Mouse (Mus musculus) urinary bladder, postnatal 4 days (tissue): ENCODE results near the gene Wdr49.

ENCODE experiments used
- DNase-seq, 2 experiments: peaks; one replicate each; pipeline ENCODE4 v3.0.0; 2021 to 2022; ENCODE audit warnings: low spot score in 2 of 2

Gene Wdr49

DNA sequence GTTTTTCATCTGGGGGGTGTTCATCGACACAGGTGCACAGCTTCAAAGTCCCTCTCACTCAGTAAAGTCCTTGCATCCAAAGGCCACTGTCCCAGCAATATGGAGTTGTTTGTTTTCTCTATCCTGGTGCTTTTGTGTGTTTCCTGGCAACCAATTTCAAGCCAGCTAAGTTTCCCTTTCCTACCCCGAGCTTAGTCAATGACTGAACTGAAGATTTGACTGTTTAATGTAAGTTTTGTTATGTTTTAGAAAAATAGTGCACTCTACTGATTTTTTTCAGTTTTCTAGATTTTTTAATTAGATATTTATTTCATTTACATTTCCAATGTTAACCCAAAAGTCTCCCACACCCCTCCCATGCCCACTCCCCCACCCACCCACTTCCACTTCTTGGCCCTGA is at the start of gene Wdr49:
TSS of gene Wdr49 (minus strand) at position 101 of the 400 bp plus-strand sequence.
- DNase-seq = no peak

DNA sequence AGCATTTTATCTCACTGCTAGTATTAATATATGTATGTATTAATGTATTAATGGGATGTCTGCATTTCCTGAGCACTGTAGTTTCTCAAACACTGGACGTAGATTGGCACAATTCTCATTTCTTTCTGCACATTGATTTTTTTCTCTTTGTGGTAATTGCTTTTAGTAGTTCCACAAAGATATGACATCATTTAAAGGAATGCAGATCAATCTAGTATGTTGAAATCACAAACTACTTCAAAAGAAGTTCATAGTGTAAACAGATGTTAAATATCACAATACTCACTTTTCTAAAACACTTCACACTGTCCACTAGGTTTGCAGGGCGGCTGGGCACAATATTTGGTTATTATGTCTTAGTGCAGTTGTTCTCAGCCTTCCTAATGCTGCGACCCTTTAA is 49.1 kb upstream of the Wdr49 start:
- no peak for DNase-seq

DNA sequence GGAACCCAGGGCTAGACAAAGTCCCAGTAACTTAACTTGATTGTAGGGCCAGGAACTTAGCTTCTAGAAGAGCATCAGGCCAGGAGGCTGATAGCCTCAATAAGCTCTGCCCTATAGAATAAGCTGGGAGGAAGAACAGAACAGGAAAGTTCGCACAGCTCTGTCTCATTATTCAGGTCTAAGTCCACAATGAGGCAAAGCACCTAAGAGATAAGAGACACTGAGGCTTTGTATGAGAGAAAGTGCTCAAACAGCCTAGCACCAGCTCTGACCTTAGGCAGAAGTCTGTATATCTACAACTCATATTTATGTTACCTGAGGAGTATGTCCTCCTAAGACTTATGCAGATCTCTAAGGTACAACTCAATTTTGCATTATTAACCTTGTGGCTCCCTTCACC is 40.6 kb upstream of the Wdr49 start:
- DNase-seq = no peak

DNA sequence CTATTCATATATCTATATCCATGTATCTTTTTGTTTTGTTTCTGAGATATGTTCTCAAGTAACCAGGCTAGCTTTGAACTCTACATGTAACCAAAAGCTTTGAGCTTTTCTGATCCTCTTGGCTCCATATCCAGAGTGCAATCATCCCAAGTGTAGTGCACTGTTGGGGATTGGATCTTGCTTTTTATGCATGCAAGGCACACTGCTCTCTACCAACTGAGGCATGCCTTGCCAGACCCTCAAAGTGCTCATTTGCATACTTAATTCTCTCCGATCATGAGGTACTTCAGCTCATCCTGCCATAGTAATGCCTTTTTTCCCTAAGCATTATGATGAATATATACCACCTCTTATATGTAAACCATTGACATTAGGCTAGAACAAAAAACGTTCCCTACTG is 39.4 kb upstream of the Wdr49 start:
- no peak for DNase-seq

DNA sequence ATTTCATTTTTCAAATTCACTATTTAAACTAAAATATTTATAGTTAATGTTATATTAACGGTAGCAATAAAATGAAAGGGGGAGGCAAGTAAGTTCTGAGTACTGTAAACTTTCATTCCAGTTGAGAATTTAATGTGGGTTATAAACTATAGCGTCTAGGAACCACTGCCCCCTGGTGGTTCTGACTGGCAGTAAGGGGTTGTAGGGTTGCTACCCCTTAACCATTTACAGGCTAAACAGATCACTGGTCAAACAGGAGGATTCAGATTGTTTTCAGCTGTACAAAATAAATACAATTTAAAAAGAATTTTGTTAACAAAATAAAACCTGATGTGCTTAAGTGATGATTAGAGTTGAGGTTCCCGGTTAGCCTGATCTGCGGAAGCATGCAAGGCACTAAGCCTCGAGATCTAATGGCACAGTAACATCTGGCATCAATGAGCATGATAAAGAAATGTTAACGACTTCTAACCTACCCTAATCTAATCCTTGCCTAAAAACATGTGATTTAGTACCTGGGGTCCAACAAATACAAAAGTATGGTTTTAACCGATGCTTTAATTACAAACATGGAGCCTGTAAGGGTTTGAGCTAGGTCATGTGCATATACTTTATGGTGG is 35.8 kb upstream of the Wdr49 start:
- DNase-seq = peak in 1 of 2 experiments; percentile 61

DNA sequence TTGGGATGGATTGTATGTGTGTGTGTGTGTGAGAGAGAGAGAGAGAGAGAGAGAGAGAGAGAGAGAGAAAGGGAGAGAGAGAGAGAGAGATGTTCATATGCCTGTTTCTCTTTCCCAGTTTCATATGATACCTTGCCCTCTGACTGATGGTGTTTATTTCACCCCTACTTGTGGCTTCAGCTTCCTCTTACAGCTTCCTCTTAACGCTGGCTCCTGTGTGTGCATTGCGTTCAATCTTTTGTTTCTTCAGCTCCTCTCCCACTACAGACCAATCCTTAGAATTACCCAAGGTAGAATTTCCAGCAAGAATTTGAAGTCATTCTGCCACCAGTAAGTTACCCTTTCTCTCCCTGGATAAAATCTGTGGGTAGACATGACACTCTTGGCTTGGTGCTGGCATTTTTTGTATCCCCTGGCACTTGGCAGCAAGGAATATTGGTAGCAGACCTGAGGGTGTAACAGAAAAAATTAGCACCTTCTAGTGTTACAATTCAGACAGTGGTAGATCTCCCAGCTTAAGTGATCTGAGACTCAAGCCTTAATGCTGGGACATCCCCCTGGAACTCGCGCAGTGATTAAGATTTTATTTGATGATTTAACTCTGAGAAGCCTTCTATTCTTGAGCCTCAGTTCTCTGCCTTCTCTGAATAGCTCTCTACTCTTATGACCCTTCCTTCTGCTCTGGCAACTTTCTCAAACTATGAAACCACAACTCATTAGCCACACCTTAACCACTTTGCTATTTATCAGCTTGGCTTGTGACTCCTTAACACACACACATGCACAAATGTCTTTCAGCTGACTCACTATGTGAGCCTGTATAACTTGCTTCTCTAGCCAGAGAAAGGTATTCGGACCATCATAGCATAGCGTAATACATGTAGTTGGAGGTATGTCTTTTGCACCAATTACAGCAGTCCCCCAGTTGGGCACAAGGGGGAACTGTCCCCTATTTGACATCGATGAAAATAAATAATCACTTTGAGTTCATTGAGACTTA is 17.3 kb upstream of the Wdr49 start:
- DNase-seq = no peak

DNA sequence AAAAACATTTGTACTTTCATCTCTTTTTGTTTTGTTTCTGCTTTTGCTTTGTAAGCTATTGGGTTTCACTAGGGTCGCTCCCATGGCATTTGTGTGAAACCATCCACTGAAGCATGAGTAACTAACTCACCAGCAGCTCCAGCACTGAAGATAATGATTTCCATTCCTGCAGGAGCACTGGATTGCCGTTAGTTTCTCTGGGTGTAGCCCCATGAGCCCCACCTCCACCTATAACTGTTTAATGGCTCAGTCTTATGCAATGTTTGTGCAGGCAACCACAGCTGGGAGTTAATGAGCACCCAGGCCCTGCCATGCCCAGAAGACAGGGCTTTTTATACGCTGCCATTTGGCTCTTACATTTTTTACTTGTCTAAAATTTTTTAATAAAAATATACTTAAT is 11.0 kb upstream of the Wdr49 start:
- no peak for DNase-seq

DNA sequence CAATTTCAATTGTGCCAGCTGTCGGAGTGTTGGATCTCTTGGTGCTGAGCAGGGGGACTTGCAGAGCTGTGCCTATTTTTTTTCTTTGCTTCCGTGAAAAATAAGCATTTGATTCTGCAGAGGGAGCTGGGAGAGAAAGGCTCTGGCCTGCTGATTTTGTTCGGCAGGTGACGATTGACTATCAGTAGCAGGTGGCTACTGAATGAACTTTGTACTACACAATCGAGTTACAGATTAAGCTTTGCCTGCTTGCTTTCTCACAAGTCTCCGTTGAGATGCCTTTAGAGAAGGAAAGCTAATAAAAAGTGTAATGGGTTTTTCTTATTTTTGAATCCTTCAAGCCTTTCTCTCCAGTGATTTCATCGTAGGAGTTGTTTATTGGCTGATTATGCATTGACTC is 6.8 kb downstream of the Wdr49 start:
- DNase-seq = no peak

DNA sequence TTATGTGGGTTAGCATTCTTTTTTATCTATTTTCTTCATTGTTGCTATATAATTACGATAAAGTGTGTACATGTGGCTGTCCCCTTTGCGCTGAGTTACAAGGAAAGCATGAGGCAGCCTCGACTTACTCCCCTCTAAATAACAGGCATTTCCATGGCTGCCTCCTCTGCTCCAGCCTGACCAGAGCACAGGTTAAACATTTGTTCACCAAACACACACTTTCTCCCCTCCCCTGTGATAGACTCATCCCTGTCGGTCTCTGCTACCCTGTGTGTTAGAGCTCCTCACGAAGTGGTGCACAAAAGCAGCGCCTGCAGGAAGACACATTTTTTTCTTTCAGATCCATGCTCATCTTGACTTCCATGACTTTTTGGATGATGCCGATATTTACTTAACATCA is 7.3 kb downstream of the Wdr49 start:
- no peak for DNase-seq

DNA sequence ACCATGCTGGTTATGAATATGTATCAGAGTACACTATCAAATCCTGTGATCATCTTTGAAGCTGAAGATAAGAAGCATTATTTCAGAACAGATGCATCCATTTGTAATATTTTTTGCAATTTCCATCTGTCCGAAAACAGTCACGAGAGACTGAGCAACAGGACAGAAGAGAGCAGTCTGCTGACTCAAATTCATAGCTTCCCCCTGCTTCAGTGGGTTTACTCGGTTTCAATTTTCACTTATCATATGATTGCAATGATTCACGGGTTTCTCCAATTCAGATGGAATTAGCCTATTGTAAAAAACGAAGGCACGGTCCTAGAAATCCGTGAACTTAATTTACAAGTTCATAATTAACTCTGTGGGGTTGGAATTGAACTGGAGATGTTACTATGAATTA is 13.8 kb downstream of the Wdr49 start:
- DNase-seq = no peak

DNA sequence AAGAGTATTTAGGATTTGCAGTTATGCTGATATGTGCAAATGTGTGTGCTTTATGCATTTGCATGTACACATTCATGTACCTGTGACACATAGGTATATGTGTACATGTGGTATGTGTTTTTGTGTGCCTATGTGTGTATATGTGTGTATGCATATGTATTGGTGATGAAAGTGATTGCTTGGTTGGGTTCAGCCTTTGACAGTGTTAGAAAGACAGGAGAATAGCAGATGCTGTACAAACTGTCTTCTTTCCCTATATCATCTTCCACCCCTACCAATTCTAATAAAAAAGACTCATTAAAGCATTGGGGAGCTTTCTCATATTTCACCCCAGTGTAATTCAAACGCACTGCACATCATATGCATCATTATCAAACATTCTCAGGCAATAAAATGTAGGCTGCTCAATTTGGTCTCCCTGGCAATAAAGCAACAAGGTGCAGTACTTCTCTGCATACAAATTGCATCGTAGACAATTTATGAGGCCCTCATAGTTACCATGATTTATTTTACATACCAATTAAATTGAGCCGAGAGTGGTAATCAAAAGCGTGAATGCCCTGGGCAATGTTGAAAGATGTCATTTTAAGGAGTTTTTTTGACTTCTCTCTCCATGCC is 51.3 kb downstream of the Wdr49 start:
- DNase-seq = no peak

DNA sequence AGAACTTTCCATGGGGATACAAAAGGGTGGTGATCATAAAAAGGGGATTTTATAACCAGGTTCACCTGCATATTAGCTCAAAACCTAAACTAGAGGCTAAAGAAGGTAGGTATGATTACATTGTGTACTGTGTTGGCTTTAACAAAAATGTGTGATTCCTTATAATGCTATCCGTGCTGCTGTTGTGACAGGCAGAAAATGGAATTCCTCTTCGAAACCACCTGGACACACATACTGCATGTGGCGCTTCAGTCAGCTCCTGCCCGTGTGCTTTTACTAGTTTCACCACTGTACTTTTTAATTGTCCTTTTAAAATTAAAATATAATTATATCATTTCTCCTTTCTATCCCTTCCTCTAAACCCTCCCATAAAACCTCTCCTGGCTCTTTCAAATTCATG is 86.0 kb downstream of the Wdr49 start:
- DNase-seq = no peak

DNA sequence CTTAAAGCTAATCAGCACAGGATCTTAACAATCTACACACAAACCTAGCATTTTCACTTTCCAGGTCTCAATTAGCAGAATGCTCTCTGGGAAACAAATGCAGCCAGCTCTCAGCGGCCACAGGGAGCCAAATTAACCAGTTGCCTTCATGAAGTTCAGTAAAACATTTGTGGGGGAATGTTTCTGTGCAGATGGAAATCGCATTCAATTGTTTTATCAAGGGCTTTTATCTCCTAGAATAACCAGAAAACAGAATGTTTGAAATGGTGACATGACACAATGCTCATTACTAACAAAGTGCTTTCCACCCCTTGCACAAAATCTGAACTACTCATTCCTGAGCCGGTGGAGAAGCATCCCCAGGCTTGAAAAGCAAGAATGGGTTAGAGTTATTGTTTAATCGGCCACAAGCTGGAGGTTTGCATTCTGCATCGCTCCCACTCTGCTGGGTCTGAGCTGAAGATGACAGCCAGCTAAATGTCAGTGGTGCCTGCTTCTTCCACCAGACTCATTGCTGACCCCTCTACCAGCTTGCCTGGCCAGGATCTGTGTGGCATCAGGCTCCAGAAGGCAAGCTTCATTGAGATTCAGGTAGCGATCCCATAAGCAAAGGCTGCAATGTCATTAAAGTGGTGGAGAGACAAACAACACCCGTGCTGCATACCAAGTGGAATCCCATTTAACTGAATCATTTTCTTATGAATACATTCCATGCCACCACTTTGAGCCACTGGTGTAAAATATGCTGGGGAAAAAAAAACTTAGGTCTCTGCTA is 86.6 kb downstream of the Wdr49 start:
- no peak for DNase-seq

DNA sequence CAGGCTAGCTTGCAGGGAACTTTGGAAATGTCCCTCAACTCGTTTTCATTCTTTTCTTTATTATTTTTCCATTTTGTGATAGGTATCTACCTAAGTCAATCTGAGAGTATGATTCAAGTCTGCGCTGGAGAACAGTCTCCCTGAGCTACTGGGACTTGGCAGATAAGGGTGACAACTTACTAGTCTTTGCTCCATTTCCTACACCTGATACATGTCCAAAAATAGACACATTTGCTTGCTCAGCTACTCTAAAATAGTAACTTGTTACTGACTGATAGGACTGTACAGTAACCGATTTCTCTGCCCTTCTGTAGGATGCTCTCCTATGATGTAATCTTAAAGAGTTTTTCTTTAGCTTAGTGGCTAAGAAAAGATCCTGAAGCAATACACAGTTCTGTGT is 87.5 kb downstream of the Wdr49 start:
- DNase-seq = no peak

DNA sequence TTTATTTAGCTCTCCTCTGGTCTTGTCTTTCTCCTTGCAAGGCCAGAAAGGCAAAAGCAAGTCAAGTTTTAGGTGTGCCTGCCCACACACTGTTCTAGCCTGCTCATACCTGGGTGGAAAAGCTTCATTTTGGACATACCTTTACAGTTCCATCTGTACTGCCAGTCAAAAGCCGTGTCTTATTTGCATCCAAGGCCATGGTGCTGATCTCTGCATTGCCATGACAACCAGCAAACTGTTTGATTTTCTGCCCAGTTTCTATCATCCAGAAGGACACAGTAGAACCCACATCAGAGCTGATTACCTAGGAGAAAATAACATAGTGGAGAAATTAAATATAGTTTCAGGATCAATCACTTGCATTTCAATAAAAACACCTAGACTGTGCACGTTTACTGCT is 100.2 kb downstream of the Wdr49 start:
- no peak for DNase-seq

DNA sequence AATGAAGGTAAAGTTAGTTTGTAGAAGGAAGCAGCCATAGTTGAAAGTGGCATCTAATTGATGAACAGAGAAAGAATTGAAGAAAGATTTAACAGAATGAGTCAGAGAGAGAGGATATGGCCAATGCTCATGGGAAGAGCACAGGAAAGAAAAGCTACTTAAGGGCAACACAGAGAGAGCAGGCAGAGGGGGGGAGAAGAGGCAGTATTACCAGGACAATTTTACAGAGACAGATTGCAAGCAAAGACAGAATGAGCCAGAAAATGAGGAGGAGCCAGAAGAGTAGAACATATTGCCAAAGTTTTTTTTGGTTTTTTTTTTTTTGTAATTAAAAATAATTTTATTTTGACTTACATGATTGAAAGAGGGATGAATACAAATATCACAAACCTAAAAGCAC is 128.0 kb downstream of the Wdr49 start:
- DNase-seq = no peak

DNA sequence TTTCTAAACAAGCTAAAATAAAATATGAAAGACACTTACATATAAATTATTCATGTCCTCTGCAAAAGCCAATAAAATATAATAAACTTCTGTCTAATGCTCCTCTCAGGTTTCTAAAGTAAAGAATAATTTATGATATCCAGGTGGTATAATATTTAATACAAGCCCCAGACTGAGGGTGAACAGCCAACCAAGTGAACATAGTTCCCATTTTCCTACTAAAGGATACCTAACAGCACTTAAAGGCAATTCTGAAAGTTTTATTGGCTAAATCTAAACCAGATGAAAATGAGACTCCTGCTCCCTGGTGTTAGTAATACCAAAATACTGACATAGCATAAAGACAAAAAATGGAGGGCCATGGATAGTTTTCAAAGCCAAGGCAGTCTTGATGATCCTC is 144.8 kb downstream of the Wdr49 start:
- DNase-seq = no peak

DNA sequence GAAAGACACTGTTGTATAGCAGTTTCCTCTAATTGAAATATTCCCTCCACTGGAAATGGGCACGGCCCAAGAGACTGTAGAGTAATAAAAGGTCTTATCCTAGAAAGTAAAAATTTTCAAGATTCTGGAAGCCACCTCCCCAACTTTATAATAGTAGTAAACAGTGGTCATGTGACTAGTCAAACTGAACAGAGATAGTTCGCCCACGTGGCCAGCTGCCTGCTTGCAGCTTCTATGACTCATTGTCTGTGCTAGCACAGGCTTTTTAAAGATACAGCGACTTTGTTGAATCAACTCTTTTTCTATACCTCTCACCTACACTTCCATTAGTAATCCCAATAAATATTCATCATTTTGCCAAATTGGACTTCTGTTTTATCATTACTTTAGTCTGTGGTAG is 161.0 kb downstream of the Wdr49 start:
- no peak for DNase-seq

DNA sequence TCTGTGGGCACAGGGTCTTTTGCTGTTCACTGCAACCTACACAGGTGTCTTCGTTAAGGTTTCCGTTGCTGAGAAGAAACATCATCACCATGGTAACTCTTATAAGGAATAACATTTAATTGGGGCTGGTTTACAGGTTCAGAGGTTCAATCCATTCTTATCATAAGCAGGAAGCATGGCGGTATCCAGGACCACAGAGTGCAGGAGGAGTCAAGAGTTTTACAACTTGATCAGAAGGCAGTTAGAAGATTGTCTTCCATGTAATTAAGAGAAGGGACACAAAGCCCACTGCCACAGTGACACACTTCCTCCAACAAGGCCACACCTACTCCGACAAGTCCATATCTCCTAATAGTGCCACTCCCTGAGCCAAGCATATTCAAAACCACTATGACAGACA is 173.1 kb downstream of the Wdr49 start:
- DNase-seq = no peak

DNA sequence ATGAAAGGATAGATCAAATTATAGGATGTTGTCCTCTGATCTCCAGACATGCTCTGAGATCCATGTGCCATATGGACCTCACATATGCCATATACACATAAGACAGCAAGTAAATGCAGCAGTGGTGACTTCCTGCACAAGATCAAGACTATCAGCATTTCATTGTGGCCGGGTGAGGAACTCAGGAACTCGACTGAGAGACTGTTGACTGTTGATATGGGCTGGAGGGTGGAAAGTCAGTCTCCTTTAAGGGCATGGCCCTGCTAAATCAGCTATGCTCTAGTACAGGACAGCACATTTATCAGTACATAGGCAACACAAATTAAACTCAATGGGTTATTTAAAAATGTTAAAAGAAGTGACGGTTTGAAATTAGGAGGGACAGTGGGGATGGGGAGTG is 173.7 kb downstream of the Wdr49 start:
- DNase-seq = no peak

DNA sequence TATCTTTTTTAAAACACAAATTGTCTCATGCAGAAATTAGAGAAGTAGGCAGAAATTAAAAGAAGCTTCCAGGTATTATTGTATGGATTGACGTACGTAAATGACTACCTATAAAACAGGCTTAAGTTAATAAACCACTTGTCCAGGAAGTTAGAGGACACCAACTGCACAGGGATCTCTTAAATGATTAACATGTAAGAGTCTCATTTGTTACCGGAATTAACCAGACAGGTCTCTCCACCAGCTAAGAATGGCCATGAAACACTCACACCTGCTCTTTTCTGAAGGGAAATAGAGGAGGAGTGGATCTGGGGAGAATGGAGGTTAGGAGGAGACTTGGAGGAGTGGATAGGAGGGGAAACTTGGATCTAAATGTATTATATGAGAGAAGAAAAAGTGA is 176.4 kb downstream of the Wdr49 start:
- DNase-seq = no peak

DNA sequence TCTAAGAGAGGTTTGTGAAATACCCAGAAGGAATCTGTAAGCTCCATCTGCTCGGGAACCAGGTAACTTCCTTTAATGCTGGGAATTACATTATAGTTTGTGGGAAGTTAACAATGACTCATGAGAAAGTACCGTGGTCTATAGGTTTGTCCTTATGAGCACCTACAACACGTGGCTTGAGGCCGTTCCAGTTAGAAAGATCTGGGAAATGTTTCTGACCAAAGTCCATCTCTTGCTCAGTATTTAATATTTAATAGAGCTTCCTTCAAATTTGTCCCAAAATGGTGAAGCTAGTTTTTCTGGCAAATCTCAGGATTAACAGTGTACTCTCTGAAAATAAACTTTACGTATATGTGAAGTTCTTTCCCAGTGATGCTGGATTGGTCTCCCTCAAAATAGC is 177.3 kb downstream of the Wdr49 start:
- no peak for DNase-seq
